Mouse (Mus musculus): ENCODE measurements at regions not wholly inside any gene's neighbourhood (a gene's known extent, or its start where the extent isn't known, plus 50 kb on each side); places are given as distances from the start of the nearest gene placed in this dataset.

DNA sequence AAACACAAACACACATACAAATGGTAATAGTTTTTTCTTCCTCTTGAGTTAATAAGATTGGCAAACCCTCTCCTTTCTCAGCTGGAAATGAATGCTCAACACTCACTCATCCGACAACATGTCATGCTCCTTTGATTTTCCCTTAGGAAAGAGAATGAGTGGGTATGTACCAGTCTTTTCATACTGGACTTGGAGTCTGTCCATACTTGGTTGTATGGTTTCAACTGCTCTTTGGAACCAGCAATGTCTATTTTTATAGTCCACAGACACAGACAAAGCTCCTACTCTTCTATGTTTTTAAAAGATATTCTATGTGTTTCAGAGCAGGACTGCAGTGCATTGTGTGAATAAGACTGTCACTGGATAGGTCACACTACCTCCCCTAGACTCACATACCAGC, 273.7 kb upstream of the Marcks start:
- WGBS: 71% methylated on average over 1 of the region's 1 CpGs
- Histone ChIP-seq H3K27ac (replicated peaks) (no peak overlapping the region), H3K9me3 (no peaks in the 10 kb centered on the region), H3K9ac (replicated peaks) (no peak overlapping the region), H3K4me1 (0 out of 2 replicates have a peak, but pooled peaks cover 3% of the 10 kb centered on the region), H3K4me3 (no peak overlapping the region), H3K27me3 (no peaks in the 10 kb centered on the region), H3K36me3 (no peaks in the 10 kb centered on the region), H3K4me2 (replicated peaks) (no peak overlapping the region)
- ATAC-seq (ENCODE audit: low FRiP score, low read depth): no peak

DNA sequence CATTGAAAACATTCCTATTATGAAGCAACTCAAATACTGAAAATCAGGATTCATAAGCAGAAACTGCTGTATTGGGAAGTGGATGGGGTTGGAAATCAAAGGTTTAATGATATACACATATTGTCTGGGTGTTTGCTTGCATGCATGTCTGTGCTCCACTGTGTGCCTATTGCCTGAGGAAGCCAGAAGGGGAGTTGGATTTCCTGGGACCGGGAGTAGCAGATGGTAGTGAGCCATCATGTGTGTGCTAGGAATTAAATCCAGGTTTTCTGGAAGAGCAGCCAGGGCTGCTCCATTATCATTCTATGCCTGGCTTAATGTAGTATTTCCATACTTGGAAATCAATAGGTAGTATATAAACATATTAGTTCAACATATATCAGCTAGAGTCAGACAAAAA, 271.0 kb upstream of the Marcks start:
- Histone ChIP-seq H3K4me1 (0 out of 2 replicates have a peak, but pooled peaks cover 3% of the 10 kb centered on the region), H3K9ac (replicated peaks) (no peak overlapping the region), H3K4me2 (replicated peaks) (no peak overlapping the region), H3K27ac (replicated peaks) (no peak overlapping the region), H3K4me3 (no peak overlapping the region), H3K36me3 (no peaks in the 10 kb centered on the region), H3K9me3 (no peaks in the 10 kb centered on the region), H3K27me3 (no peaks in the 10 kb centered on the region)
- WGBS: 45% methylated on average over 1 of the region's 1 CpGs
- no peak for ATAC-seq (ENCODE audit: low FRiP score, low read depth)

DNA sequence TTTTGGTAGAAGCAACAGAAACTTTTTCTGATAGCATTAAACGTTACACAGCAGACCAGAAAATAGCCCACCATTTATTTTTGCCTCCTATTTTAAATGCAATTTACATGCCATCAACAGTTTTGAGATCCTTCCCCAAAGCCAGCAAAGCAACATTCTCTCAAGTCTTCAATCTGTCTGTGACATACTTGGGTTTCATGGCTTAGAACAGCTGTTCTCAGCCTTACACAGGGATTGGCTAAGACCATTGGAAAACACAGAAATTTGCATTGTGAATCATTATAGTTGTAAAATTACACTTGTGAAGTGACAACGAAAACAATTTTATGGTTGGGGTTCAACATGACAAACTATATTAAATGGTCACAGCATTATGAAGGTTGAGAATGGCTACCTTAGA, 268.8 kb upstream of the Marcks start:
- Histone ChIP-seq H3K9ac (replicated peaks) (no peak overlapping the region), H3K4me1 (0 out of 2 replicates have a peak, but pooled peaks cover 3% of the 10 kb centered on the region), H3K4me2 (replicated peaks) (no peak overlapping the region), H3K27me3 (no peaks in the 10 kb centered on the region), H3K9me3 (no peaks in the 10 kb centered on the region), H3K27ac (replicated peaks) (no peak overlapping the region), H3K36me3 (no peaks in the 10 kb centered on the region), H3K4me3 (no peak overlapping the region)
- no peak for ATAC-seq (ENCODE audit: low FRiP score, low read depth)
- WGBS: 88% methylated on average over 2 of the region's 2 CpGs

DNA sequence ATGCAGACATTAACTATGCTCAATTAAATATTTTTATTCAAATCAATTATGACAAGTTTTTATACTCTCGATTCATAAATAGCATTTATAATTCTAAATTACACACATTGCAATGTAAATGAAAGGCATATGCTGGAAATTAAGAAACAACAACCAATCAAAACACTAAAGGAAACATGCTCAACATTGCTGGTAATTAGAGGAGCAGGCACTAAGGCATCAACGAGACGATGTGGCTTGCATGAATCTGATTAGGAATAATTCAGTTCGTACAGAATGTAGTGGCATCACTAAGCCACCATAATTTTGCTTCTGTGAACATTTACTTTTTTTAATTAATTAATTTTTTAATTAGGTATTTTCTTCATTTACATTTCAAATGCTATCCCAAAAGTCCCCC, 266.2 kb upstream of the Marcks start:
- no peak overlapping the region for H3K27ac ChIP-seq (replicated peaks)
- no peak for ATAC-seq (ENCODE audit: low FRiP score, low read depth)
- 89% methylated on average over 4 of the region's 4 CpGs for WGBS
- no peak overlapping the region for H3K4me2 ChIP-seq (replicated peaks)
- no peak overlapping the region for H3K9ac ChIP-seq (replicated peaks)
- H3K36me3 ChIP-seq: no peaks in the 10 kb centered on the region
- H3K9me3 ChIP-seq: no peaks in the 10 kb centered on the region
- no peak overlapping the region for H3K4me3 ChIP-seq
- 0 out of 2 replicates have a peak, but pooled peaks cover 11% of the 10 kb centered on the region for H3K4me1 ChIP-seq
- H3K27me3 ChIP-seq: no peaks in the 10 kb centered on the region

DNA sequence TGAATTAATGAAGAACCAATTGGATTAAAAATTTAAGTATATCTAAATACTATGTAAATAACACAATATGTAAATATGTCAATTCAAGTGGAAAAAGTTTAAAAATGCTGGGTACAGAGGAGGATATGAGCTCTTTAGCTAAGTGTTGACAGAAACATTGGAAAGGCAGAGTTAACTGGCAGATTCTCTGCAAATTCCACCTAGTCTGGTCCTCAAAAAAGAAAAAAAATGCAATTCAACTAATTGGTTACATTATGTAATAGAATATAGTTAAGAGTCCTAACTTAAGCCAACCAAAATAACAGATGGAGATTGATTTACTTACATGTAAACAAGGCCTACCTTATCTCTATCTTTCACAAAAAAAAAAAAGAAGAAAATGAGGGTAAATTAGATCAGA, 265.7 kb upstream of the Marcks start:
- no peaks in the 10 kb centered on the region for H3K27me3 ChIP-seq
- H3K4me2 ChIP-seq (replicated peaks): no peak overlapping the region
- H3K4me1 ChIP-seq: 0 out of 2 replicates have a peak, but pooled peaks cover 11% of the 10 kb centered on the region
- H3K4me3 ChIP-seq: no peak overlapping the region
- no peak overlapping the region for H3K27ac ChIP-seq (replicated peaks)
- H3K36me3 ChIP-seq: no peaks in the 10 kb centered on the region
- ATAC-seq (ENCODE audit: low FRiP score, low read depth): no peak
- H3K9ac ChIP-seq (replicated peaks): no peak overlapping the region
- no peaks in the 10 kb centered on the region for H3K9me3 ChIP-seq

DNA sequence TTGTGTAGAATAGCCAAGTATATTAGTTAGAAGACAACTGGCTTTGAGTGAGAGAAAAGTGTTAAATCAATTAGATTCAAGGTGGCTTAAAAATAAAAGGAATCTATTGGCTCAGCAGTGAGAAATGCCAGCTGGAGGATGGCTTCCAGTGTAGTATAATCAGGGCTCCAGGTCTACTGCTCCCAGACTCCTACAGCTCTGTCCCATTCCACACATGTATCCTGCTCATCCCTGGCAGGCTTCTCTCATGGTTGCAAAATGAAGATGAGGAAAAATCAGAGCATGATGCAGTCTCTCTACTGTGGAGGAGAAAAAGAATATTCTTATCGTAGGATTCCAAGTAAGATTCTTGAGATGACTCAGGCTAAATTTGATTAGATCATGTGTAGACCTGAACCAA, 263.7 kb upstream of the Marcks start:
- Histone ChIP-seq H3K36me3 (no peaks in the 10 kb centered on the region), H3K27me3 (no peaks in the 10 kb centered on the region), H3K4me1 (peaks cover 14% of the 10 kb centered on the region), H3K4me2 (replicated peaks) (no peak overlapping the region), H3K27ac (replicated peaks) (no peak overlapping the region), H3K9ac (replicated peaks) (no peak overlapping the region), H3K4me3 (no peak overlapping the region), H3K9me3 (no peaks in the 10 kb centered on the region)
- no peak for ATAC-seq (ENCODE audit: low FRiP score, low read depth)
- 91% methylated on average over 1 of the region's 1 CpGs for WGBS

DNA sequence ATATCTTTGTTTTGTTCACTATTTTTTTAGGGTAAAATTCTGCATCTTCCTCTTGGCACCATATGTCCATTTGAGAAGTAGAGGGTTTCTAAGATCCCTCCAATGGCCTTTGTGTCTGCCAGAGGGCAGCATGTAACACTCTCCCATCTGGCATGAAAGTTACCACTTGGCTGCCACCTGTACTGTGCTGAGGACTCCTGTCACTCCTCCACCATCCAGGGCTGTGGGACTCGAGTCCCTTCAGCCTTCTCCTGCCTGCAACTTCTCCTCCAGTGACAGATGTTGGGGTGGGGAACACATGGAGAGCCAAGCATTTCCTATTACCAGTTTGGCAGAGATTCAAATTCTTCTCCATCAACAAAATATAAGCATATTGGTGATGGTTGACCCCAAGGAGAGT, 262.3 kb upstream of the Marcks start:
- Histone ChIP-seq H3K27me3 (no peaks in the 10 kb centered on the region), H3K36me3 (no peaks in the 10 kb centered on the region), H3K9ac (replicated peaks) (no peak overlapping the region), H3K27ac (replicated peaks) (no peak overlapping the region), H3K4me3 (no peak overlapping the region), H3K9me3 (no peaks in the 10 kb centered on the region), H3K4me2 (replicated peaks) (no peak overlapping the region), H3K4me1 (peaks cover 22% of the 10 kb centered on the region)
- WGBS: 69% methylated on average over 1 of the region's 1 CpGs
- no peak for ATAC-seq (ENCODE audit: low FRiP score, low read depth)

DNA sequence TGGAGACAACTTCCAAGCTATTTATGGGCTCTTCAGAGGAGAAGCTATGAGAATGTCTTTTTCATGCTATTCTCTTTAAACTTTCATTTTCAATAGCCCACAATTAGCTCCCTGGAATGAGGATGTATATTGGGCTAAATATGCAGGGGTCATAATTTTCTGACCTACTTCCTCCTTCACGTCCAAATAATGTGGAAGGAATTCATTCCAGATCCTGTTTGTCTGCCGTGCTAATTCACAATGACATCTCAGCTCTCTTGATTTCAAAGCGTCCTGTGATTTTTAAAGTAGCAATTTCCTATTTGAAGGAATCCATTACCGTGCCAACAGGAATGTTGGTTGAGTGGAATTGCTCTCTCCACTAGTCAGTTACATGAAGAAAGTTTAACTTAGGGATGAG, 261.7 kb upstream of the Marcks start:
- Histone ChIP-seq H3K27me3 (no peaks in the 10 kb centered on the region), H3K4me2 (replicated peaks) (no peak overlapping the region), H3K27ac (replicated peaks) (no peak overlapping the region), H3K4me1 (peaks cover 22% of the 10 kb centered on the region), H3K9ac (replicated peaks) (no peak overlapping the region), H3K9me3 (no peaks in the 10 kb centered on the region), H3K4me3 (no peak overlapping the region), H3K36me3 (no peaks in the 10 kb centered on the region)
- 22% methylated on average over 4 of the region's 4 CpGs for WGBS
- no peak for ATAC-seq (ENCODE audit: low FRiP score, low read depth)

DNA sequence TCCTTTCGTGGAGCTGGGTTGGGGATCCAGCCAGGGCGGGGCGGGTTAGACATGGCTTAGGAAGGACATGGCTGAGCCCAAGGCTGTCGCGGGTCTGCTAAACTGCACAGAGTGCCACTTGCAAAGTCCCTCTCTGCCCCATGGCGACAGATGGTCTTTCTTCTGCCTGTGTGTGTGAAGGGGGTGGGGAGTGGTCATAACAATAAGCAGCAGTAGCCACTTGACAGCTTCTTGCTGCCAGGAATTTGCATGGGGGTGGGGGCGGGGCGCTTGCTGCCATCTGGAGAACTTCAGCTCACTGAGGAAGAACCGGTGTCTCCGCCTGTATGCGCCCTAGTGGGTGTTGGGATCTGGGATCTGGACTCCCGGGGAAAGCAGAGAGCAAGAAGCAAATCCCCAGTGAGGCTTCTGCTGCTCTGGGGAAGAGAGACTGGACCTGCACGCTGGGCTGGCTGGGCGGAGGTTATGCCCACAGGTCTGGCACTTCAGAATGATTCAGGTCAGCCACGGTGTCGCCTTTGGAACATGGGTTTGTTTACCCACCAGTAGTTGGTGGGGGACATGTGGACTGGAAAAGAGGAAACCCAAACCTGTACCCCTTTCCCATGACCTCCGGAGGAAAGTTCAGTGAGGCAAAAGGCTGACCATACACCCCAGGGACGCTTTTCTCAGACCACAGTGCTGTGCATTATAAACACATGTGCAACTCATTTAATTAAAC, 258.7 kb upstream of the Marcks start:
- H3K4me2 ChIP-seq (replicated peaks): peak overlapping the region; percentile 54
- no peaks in the 10 kb centered on the region for H3K27me3 ChIP-seq
- H3K4me3 ChIP-seq: peak overlapping the region; percentile 33
- H3K9me3 ChIP-seq: no peaks in the 10 kb centered on the region
- WGBS: 2% methylated on average over 18 of the region's 18 CpGs
- no peak overlapping the region; the same call in 1 of the 2 replicates for H3K9ac ChIP-seq (replicated peaks)
- ATAC-seq (ENCODE audit: low FRiP score, low read depth): peak; percentile 99
- no peaks in the 10 kb centered on the region for H3K36me3 ChIP-seq
- H3K27ac ChIP-seq (replicated peaks): peak overlapping the region; percentile 92
- peaks cover 22% of the 10 kb centered on the region for H3K4me1 ChIP-seq

DNA sequence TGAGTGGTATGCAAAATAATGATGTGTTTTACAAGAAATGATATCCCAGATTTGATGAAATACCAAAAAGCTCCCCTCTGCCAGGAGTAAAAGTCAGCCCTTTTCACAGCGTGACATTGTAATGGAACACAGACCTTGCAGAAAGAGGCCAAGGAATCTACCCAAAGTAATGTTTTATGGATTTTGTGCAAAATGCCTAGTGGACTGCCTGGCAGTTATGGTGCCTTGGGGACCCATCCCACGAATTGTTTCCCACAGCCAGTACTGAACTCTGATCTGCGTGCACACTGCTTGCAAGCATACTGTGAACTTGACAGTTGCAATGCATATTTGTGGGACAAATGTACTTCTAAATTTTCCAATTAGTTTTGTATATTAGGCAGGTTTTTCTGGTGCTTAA, 251.3 kb upstream of the Marcks start:
- Histone ChIP-seq H3K27me3 (no peaks in the 10 kb centered on the region), H3K9ac (replicated peaks) (no peak overlapping the region), H3K4me3 (no peak overlapping the region), H3K27ac (replicated peaks) (no peak overlapping the region), H3K4me1 (no peaks in the 10 kb centered on the region), H3K9me3 (no peaks in the 10 kb centered on the region), H3K4me2 (replicated peaks) (no peak overlapping the region), H3K36me3 (no peaks in the 10 kb centered on the region)
- 67% methylated on average over 3 of the region's 3 CpGs for WGBS
- no peak for ATAC-seq (ENCODE audit: low FRiP score, low read depth)

DNA sequence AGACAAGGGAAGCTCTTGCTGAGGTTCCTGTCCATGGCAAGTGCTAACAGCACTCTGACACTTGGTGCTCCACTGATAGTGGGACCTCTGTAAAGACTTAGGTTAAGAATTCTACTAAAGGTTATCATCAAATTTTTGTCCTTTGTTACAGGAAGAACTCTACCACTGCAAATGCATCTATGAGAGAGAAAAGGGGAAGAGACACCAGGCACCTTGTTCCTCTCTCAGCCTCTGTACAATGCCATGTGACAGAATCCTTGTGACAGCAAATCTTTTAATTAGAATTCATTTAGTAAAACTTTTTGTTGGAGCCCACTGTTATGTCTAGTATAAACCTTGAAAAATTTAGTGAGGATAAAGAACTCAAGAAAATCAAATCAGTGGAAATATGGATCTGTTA, 247.5 kb upstream of the Marcks start:
- H3K4me2 ChIP-seq (replicated peaks): no peak overlapping the region
- H3K27ac ChIP-seq (replicated peaks): no peak overlapping the region
- H3K9me3 ChIP-seq: no peaks in the 10 kb centered on the region
- no peak for ATAC-seq (ENCODE audit: low FRiP score, low read depth)
- H3K4me1 ChIP-seq: no peaks in the 10 kb centered on the region
- no peak overlapping the region for H3K4me3 ChIP-seq
- no peaks in the 10 kb centered on the region for H3K36me3 ChIP-seq
- H3K27me3 ChIP-seq: no peaks in the 10 kb centered on the region
- H3K9ac ChIP-seq (replicated peaks): no peak overlapping the region

DNA sequence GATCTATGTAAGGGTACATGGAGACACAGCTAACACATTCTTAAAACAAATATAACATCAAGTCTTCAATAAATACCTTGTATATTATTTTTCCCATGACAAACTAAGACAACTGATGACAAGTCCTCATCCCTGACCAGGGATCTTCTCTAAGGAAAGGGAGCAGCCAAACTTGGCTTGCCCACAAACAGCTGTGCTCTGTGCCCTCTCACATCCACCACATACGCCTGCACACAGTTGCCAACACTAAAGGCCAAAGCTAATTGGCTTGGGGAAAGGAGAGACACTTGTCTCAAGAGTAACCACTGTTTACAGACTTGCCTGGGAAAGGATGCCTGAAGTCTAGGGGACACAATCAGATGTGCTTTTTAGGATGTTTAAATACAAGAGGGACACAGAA, 241.3 kb upstream of the Marcks start:
- Histone ChIP-seq H3K27me3 (no peaks in the 10 kb centered on the region), H3K4me3 (no peak overlapping the region), H3K9ac (replicated peaks) (no peak overlapping the region), H3K4me1 (peaks cover 25% of the 10 kb centered on the region), H3K27ac (replicated peaks) (0 out of 2 replicates have a peak overlapping the region, but pooled peaks have one; percentile 15), H3K4me2 (replicated peaks) (no peak overlapping the region), H3K36me3 (no peaks in the 10 kb centered on the region), H3K9me3 (no peaks in the 10 kb centered on the region)
- no peak for ATAC-seq (ENCODE audit: low FRiP score, low read depth)
- 74% methylated on average over 1 of the region's 1 CpGs for WGBS

Measured in midbrain, embryonic 12.5 days (tissue).